Mouse (Mus musculus): ENCODE measurements around the gene Grid2ip.

Grid2ip gene

DNA sequence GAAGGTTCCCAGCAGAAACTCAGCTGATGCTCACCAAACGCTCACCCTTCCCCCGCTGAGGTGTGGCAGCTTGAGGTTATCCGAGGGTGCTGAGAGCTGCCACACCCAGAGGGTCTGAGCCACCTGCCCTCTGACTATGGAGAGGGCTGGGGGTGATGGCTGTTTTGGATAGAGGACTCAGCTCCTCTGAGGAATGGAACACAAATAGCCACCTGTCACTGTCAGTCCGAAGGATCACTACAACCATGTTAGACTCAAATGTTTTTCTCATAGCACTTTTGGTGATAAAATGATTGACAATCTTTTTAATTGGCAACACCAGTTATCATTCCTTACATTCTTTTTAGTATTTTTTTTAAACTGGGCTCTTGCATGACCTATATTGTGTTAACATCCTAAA, 64.3 kb downstream of the Grid2ip start:
- no peak for DNase-seq

DNA sequence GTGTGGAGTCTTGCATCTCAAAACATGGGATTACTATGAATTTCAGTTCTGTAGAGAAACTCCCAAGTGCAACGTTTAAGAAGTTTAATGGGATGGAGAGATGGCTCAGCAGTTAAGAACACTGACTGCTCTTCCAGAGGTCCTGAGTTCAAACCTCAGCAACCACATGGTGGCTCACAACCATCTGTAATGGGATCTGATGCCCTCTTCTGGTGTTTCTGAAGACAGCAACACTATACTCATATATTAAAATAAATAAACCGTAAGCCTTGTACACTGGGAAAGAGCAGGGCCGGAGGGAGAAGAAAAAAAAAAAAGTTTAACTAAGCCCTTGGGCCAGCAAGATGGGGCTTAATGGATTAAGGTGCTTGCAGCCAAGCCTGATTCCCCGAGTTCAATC, 65.9 kb downstream of the Grid2ip start:
- no peak for DNase-seq

DNA sequence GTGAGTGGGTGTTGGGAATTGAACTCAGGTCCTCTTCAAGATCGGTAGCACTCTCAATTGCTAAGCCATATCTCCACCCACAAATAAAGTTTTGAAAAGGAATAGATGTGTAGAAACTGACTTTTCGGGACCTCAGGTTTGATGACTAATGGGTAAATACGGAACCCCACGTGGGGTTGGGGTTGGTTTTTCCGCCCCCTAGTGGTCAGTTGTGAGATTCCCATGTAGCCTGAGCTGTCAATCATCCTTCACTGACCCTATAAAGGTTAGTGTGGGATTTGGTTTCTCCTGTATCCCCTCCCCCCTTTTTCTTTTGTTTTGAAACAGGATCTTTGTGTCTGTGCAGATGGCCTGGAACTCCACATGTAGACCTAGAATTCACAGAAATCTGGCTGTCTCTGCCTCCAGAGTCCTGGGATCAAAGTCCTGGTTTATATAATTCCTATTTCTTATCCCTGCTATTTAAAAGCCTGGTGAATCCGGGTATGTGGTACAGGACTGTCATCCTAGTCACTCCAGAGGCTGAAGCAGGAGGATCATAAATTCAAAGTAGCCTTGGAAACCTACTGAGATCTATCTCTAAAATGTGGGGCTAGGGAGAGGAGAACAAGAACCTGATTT, 66.9 kb downstream of the Grid2ip start:
- DNase-seq: peak; percentile 77 to 82

DNA sequence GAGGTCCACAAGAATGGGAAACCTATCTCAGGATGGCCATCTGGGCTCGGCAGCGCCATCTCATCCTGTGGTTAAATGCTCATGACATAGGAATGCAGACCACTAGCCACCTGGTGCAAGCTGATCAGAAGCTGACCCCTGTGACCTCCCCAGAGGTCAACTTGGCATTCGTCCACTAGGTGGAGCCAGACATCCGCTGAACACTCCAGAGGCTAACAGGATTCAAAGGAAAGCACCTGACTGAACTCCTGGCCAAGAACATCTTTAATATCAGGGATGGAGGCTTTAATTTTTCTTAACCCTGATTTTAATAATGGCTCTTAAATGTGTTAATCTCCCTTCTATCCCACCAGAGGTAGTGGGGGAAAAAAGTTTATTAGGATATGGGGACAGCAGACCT, 77.3 kb downstream of the Grid2ip start:
- peak; percentile 66 to 81 for DNase-seq

DNA sequence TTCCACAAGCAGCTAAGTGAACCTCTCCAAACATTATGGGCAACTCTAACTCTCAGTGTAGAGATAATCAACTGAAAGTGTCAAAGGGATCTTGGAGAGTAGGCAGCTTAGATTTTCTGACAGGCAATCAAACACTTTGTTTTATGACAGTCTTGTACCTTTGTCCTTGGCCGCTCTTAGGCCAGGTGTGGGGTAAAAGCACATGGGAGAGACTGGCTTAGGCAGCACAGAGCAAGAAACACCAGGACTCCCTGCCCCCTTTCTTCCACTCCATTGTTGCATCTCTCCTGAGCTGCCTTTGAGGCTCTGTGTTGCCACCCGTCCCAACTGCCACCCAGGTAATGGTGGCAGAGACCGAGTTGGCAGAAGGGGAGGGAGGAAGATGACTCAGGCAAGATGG, 84.2 kb downstream of the Grid2ip start:
- no peak for DNase-seq

DNA sequence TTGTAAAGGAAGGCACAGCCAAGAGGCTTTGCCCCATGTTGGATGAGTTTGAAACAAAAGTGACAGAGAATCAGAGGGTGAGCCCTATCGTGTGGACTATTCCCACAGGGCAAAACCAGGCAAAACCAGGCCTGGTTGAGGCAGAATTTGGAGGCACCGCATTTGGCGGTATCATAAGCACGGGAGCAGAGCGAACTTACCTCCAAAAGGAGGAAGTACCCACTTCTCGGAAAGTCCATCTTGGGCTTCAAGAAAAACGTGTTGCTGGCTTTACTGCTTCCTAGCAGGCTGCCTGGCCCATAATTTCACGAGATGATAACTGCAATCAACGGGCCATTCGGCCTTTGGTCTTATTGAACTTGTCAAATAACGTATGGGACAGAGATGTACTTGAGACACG, 84.6 kb downstream of the Grid2ip start:
- no peak for DNase-seq
